Mouse (Mus musculus) thymus, adult 2 months (tissue): Measurements from ENCODE around the gene Zfp36.

ENCODE experiments used
- CTCF ChIP-seq: fragments of 200-500 bp; IDR thresholded peaks from 2 replicates; pipeline ENCODE4 v1.5.1; 2012; ENCODE audit warnings: mild to moderate bottlenecking, control low read depth, low read length, moderate library complexity, borderline replicate concordance; ENCODE audit not compliant: control insufficient read depth, poor library complexity, insufficient read depth; ENCODE audit errors: extremely low read depth
- POLR2A ChIP-seq: fragments of 200-500 bp; IDR thresholded peaks from 2 replicates; pipeline ENCODE4 v1.6.1; 2012; ENCODE audit warnings: mild to moderate bottlenecking, low read length, control low read depth, moderate library complexity; ENCODE audit not compliant: control insufficient read depth, poor library complexity, insufficient read depth; ENCODE audit errors: extremely low read depth

- no peak for TF ChIP-seq CTCF
- no peak for TF ChIP-seq POLR2A
These were observed 18.3 kb downstream of the Zfp36 start for GRCm38 (mm10) chr7:28361647-28362341.
